Mouse (Mus musculus) bone marrow macrophage, adult 2 months (primary cell): ENCODE data around the gene Pld3. TPM values are rescaled to one million over a fixed set of nuclear protein-coding genes. Genes with fewer than 3 reads are reported as not detected.
A peak's percentile ranks its signal among the peaks of the same experiment; 100 is the strongest.

Source experiments
- H3K27ac ChIP-seq: 2 replicates; pipeline ENCODE4 v1.5.1; 2012; ENCODE audit warnings: low read depth, low read length; ENCODE audit not compliant: insufficient read depth
- H3K4me1 ChIP-seq: 2 replicates; pipeline ENCODE4 v1.6.1; 2012; ENCODE audit warnings: low read length; ENCODE audit not compliant: control insufficient read depth, insufficient read depth
- H3K4me3 ChIP-seq: 2 replicates; pipeline ENCODE4 v1.5.1; 2012; ENCODE audit warnings: mild to moderate bottlenecking, low read length, moderate library complexity; ENCODE audit not compliant: insufficient read depth
- CTCF ChIP-seq: IDR thresholded peaks from 2 replicates; pipeline ENCODE4 v1.5.1; 2012; ENCODE audit warnings: low read depth, mild to moderate bottlenecking, low read length, moderate library complexity
- POLR2A ChIP-seq: IDR thresholded peaks from 2 replicates; pipeline ENCODE4 v1.6.1; 2012; ENCODE audit warnings: mild to moderate bottlenecking, low read depth, low read length, borderline replicate concordance
- polyA plus RNA-seq: library from polyadenylated mRNA; stranded (reverse); fragments of >200 nt; gene quantifications from 2 replicates; pipeline ENCODE4 v1.2.4, GENCODE M21; 2012; ENCODE audit not compliant: missing spikeins, insufficient read depth, insufficient read length

Gene Pld3
- polyA plus RNA-seq, 1 experiment = 397 TPM

DNA sequence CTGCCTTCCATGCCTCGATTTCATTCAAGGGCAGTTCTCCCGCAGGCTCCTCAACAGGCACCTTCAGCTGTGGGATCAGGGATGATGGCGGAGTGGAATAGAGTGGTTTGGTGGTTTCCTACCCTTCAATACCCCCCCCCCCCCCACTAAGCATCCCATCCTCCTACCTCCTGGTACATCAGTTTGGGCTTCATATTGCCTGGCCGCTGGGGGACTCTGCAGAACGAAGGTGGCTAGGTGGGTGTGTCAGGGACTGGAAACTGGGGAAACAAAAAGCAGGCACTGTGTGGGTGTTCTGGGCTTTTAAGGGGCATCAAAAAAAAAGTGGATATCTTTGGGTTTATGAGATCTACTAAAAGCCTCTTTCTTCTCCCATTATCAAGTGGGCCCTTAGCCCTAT, 11.1 kb downstream of the Pld3 start:
- TF ChIP-seq CTCF (no peak), POLR2A (no peak)
- Histone ChIP-seq H3K4me1 (peaks cover 38% of the 10 kb centered on the region), H3K27ac (no peak overlapping the region), H3K4me3 (peak overlapping the region; percentile 58)

DNA sequence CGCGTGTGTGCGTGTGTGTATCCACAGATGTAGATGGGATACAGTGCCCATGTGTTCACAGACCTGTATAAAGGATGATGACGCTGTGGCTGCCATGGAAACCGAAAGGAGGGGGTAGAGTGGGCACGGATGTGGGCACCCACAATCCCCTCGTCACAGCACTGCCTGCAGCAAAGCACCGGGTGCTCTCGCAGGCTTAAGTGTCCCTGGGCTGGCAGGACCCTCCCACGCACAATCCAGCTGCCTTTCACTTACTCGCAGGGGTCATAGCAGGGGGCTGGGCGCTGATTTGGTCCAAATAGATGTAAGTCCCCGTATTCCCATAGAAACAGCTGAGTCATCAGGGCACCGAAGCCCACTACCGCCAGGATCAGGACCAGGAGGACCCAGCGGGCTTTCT, 11.6 kb downstream of the Pld3 start:
- Histone ChIP-seq H3K4me1 (peaks cover 41% of the 10 kb centered on the region), H3K4me3 (no peak overlapping the region), H3K27ac (no peak overlapping the region)
- TF ChIP-seq POLR2A (no peak), CTCF (no peak)

DNA sequence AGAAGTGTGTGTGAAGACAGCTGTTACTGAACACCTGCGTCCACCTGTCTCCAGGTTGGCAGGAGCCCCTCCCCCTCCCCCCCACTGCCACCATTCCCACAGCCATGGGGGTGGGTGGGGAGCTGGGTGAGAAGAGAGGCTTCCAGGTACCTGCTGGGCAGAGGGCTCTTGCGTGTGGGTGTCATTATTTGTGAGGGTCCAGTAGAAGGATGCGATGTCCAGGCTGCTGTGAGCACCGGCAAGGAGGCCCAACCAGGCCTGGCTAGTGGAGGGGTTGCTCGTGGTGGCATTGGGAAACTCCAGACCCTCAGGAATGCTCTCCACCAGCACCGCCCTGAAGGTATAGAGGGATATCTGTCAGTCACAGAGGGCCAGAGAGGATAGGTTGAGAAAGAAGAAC, 12.1 kb downstream of the Pld3 start:
- Histone ChIP-seq H3K27ac (no peak overlapping the region), H3K4me1 (peaks cover 46% of the 10 kb centered on the region), H3K4me3 (no peak overlapping the region)
- TF ChIP-seq POLR2A (no peak), CTCF (no peak)

DNA sequence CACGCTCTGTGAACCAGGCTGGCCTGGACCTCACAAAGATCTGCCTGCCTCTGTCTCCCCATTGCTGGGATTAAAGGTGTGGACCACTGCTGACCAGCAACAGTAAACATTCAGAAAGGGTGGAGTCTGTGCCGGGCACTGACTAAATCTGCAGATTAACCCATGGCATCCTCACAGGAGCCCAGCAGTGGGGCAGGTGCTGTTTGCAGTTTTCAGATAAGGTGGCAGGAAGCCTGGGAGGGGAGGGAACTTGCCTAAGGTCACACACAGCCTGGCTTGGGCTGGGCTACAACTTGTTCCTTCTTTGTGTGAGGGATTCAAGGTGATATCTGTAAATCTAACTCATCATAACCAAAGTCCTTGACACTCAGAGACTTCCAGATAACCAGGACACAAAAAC, 12.5 kb downstream of the Pld3 start:
- TF ChIP-seq POLR2A = no peak
- no peak for TF ChIP-seq CTCF
- H3K4me3 ChIP-seq = no peak overlapping the region
- peaks cover 47% of the 10 kb centered on the region for H3K4me1 ChIP-seq
- no peak overlapping the region for H3K27ac ChIP-seq

DNA sequence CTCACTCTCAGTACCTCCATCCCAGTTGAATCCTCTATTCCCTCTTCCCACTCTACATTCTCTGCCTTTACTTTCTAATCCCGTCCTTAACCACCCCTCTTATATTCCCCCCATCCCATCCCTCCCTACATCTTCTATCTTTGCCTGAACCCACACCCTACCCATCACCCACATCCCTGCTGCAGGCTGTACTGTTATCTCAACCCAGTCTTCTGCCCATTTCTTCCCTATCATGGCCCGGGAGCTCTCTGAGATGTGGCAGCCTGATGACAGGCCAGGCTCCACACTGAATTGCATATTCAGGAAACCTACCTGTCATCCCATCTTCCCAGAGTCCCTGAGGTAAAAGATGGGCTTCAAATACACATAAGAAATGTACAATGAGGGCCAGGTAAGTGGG, 14.2 kb downstream of the Pld3 start:
- Histone ChIP-seq H3K4me3 (no peak overlapping the region), H3K27ac (no peak overlapping the region), H3K4me1 (peaks cover 34% of the 10 kb centered on the region)
- no peak for TF ChIP-seq CTCF
- TF ChIP-seq POLR2A = no peak

DNA sequence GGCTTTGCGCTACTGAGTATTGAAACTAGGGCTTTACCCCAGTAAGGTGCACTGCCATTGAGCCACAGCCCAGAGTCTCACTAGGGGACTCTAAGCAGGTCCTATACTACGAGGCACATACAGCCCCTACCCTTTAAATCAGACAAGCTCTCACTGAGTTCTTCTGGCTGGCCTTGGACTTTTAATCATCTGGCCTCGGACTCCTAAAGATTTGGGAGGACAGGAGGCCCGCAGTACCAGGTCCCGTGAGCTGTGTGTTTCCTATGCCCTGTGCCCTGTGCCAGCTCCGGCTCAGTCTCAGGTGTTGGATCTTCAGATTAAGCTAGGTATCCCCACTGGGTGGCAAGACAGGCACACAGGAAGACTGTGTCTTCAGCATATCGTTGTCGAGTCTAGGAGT, 15.0 kb downstream of the Pld3 start:
- TF ChIP-seq CTCF (no peak), POLR2A (no peak)
- Histone ChIP-seq H3K4me1 (peaks cover 28% of the 10 kb centered on the region), H3K4me3 (no peak overlapping the region), H3K27ac (0 out of 2 replicates have a peak overlapping the region, but pooled peaks have one; percentile 4)

DNA sequence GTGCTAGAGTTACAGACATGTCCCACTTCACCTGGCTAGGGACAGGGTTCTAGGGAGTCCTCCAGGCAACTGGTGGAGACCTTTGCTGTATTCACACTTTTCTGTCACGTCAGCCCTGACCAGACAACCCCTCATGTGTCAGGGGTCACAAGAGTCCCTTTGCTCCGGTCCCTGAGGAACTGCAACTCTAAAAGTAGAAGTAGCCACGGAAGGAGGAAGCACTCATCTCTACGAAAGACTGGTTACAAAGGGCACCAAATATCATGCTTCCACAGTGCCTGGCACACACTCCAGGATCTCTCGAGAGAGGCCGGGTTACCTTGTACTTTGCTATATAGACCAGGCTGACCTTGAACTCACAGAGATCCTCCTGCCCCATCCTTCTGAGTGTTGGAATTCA, 16.4 kb downstream of the Pld3 start:
- TF ChIP-seq CTCF (no peak), POLR2A (no peak)
- Histone ChIP-seq H3K27ac (peak overlapping the region; percentile 85), H3K4me1 (peaks cover 24% of the 10 kb centered on the region), H3K4me3 (no peak overlapping the region)

DNA sequence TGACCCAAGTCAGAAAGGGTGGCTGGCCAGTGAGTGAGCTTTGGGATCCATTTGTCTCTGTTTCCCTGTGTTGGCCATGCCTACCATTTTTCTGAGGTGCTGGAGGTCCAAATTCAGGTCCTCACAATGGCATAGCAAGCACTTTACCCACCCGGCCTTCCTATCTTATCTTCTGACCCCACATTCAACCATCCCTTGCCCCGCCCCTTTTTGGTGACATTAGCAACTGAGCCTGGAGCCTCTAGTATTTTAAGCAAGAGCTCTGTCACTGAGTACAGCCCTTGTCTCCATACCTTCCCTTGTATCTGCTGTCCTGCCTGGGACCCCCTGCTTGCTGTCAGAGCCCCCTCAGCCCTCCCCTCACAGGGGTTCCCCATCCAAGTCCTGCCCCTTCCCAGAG, 17.6 kb downstream of the Pld3 start:
- Histone ChIP-seq H3K4me3 (no peak overlapping the region), H3K4me1 (peaks cover 24% of the 10 kb centered on the region)

DNA sequence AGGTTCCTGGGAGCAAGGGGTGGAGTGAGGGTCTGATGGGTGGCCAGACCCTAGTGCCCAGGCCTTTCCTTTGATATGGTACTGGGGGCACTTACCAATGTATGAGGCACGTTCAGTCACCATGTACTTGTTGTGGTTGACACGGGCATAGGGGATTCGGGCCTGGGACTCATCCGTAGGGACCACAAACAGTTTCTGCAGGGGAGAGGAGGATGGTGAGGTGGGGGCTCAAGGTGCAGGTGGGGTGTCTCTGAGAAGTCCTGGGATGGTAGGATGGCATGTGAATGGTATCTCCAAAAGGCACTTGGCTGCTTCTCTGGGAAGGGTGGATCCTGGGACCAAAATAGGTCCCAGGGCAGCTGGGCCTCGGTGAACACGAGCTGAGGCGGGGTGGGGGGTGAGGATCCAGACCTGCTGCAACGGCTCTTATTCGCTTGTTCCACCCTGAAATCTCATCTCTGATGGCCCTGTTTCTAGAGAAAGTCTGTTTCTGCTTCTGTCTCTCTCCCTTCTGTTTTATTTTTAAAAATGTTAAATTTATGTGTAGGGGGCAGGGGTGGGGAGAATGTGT, 20.5 kb downstream of the Pld3 start:
- Histone ChIP-seq H3K4me3 (no peak overlapping the region), H3K27ac (no peak overlapping the region), H3K4me1 (peaks cover 17% of the 10 kb centered on the region)
- TF ChIP-seq CTCF (no peak), POLR2A (no peak)

More for the DNA sequence above, 17.6 kb downstream of the Pld3 start:
- no peak overlapping the region for H3K27ac ChIP-seq
- TF ChIP-seq POLR2A (no peak), CTCF (no peak)

DNA sequence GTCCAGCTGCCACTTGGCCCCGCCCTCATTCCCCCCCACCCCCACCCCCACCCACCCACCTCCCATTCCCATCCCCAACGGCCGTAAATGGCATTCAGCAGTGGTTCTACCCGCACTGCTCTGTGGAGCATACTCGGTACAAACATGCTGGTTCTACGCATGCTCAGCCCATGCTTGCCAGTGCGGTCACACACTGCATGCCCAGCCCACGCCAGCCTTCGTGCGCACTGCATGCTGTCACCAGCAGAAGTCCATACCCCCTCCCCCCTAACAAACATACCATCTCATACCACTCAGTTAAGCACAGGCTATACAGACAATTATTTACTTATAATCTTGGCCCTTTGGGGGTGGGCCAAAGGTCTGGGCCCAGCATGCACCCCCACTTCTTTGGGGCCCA, 21.3 kb downstream of the Pld3 start:
- Histone ChIP-seq H3K4me1 (peaks cover 9% of the 10 kb centered on the region), H3K4me3 (no peak overlapping the region), H3K27ac (no peak overlapping the region)
- TF ChIP-seq POLR2A = no peak
- TF ChIP-seq CTCF = no peak

DNA sequence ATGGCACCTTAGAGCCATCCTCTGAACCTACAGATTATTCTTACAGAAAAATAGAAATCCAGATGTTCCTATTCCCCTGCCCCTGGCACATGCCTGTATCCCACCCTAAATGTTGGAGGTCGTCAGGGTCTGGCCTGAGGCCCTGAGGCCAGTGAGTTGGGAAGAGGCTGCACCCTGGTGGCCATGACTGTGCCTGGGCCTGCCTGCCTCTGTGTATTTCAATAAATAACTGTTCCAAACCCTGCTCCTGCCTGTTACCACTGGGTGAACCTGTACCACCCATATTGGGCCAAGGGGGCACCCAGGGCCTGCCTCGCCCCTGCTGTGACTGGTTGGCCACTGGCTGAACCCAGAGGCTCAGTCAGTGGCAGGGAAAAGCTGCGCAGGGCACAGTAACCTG, 22.1 kb downstream of the Pld3 start:
- no peak overlapping the region for H3K27ac ChIP-seq
- peaks cover 3% of the 10 kb centered on the region for H3K4me1 ChIP-seq
- no peak overlapping the region for H3K4me3 ChIP-seq
- no peak for TF ChIP-seq POLR2A
- TF ChIP-seq CTCF = no peak
